Mouse (Mus musculus) spleen, postnatal 0 days (tissue): ENCODE data around the gene Asnsd1. TPM values are rescaled to one million over a fixed set of nuclear protein-coding genes. Genes with fewer than 3 reads are reported as not detected.

Source experiments
- polyA plus RNA-seq: library from polyadenylated mRNA; unstranded; fragments of >200 nt; fragmentation: Nextera tagmentation; extraction: Ambion mirVana; gene quantifications from 2 replicates; pipeline ENCODE4 v1.2.1, GENCODE M21; 2015

Gene Asnsd1
- 58.4 and 61.8 TPM in 2 replicates for polyA plus RNA-seq

DNA sequence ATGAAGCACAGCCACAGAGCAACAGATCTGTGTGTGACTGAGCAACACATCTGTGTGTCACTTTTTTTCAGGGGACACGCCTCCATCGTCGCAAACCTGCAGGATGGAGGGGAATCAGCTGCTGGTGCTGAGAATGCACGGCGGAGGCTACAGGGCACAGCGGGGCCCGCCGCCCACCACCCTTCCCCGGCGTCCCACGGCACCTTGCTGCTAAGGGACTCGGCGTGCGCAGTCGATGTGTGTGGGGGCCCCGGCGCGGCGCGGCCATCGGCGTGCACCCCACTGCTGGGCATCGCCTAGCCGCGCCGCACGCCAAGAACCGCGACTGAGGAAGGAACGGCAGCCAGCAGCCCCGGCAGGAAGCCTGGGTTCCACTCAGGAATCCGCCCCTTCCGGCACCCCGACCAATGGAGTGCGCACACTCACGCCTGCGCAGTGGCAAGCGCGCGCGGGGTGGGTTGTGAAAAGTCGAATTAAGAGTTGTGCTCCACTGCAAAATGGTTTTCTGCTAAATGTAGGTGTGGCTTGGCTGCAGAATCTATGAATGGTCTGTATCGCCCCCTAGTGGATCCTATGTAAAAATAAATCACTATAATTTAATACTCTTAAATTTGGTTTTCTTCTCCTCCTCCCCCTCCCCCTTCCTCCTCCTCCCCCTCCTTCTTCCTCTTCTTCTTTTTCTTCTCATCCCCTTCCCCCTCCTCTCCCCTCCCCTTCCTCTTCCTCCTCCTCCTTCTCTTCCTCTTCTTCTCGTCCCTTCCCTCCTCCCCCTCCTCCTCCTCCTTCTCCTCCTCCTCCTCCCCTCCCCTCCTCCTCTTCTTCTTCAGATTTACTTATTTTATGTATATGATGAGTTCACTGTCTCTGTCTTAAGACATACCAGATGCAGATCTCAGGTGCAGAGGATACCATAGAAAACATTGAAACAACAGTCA is at the start of gene Asnsd1, which contains the start of the genes Asdurf and Gm28551:
TSS of gene Asnsd1 (minus strand) at position 426 of the 935 bp plus-strand sequence.
TSS of gene Asdurf (minus strand) at position 293 of the 935 bp plus-strand sequence.
TSS of gene Gm28551 (minus strand) at position 341 of the 935 bp plus-strand sequence.

DNA sequence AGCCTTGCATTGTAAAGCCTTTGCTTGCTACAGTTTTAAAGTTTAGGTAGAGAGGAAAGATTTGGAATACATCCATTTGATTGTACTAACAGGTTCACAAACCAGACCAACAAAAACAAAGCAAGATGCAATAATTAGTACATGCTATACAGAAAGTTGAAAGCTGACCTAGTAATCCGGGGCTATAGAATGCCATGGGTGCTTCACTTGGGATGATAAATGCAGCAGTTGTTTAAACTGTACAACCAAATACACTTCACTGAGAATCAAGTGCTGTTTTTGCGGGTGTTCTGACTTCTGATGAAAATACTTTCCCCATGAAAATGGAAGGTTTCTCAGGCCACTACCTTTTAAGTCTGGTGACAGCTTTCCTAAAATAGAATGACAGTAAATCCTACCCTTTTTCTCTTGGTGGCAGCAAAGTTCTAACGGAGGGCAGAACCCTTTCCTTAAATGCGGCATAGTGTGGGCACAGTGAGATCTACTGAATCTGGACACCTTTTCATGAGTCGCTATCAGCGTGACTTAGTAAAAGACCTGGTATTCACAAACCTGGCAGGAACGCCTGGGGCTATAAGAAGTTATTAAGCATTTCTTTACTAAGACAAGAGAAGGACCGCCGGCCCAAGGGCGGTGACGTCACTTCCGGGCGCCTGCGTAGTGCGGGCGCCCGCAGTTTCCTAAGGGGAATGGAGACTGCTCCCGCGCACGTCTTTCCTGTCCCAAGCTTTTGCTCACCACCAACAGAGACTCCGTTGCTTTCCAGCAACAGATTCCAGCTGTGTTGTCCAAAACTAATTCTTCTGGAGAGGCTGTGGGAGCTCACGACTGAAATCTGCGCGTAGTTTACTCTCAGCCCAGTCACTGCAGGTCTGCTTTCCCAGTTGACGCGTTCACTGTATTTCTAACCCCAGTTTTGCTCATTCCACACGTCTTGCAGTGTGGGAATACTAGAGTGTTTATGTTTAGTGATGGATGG is 39.3 kb downstream of the Asnsd1 start, which contains the start of gene Osgepl1:
TSS of gene Osgepl1 (plus strand) at position 636 of the 979 bp plus-strand sequence.

DNA sequence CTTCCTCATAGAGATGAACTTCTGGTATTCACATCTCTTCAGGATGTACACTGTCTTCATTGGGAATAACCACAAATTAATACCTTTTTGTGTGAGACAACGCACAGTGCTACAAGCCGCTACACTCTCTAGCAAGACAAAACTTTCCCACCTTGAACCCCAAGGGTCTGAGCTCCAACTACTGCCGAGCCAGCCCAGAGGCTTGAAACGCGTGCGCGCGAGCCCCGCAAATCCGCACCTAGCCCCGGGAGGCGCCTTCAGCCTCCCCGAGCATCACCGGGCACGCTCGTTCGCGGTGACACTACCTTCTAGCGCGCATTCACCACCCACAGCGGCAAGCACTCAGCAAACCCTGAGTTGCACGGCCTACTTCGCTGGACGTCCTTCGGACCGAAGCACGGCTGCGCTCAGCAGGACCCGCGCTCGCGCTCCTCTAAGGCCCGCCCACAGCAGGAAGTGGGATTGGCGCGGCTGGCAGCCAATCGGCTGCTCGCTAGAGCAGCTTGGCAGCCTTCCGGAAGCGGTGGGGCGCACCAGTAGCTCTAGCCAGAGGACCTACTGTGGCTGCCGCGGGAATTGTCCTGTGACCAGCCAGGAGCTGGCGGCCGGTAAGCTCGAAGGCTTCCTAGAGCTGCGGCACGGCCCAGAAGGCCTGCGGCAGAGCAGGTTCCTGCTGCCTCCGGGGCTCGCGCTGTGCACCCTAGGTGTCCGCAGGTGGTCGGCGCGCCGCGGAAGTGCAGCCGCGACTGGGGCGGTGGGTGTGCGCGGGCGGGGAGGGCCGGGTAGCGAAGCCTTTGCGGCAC is 55.8 kb downstream of the Asnsd1 start, which contains the start of the genes Pms1, Ormdl1 and Gm28778:
TSS of gene Pms1 (minus strand) at position 438 of the 803 bp plus-strand sequence.
TSS of gene Ormdl1 (plus strand) at position 515 of the 803 bp plus-strand sequence.
TSS of gene Gm28778 (plus strand) at position 531 of the 803 bp plus-strand sequence.

Other genes starting within 250 kb of the Asnsd1 start
- gene 1700019A02Rik, start 165.1 kb downstream of the Asnsd1 start, polyA plus RNA-seq = not detected in 2 replicates
- gene Pms1, start 55.7 kb downstream of the Asnsd1 start, polyA plus RNA-seq = 8.4 and 10.6 TPM in 2 replicates
- gene Ormdl1, start 55.7 kb downstream of the Asnsd1 start, polyA plus RNA-seq = 25.3 and 28.2 TPM in 2 replicates
- gene Gm28778, start 55.6 kb downstream of the Asnsd1 start, polyA plus RNA-seq = not detected in 2 replicates
- 27.4 and 31.7 TPM in 2 replicates for gene Osgepl1, start 39.1 kb downstream of the Asnsd1 start, polyA plus RNA-seq
- 2.3 and 19.4 TPM in 2 replicates for gene Asdurf, start 133 bp downstream of the Asnsd1 start, polyA plus RNA-seq
- 0.21 and 0.23 TPM in 2 replicates for gene Gm28551, start 85 bp downstream of the Asnsd1 start, polyA plus RNA-seq